Mouse (Mus musculus) retina, postnatal 7 days (tissue): ENCODE measurements around the gene Btd.

ENCODE experiments used
- DNase-seq: peaks from one replicate; pipeline ENCODE4 v3.0.0-alpha.2; 2012; ENCODE audit warnings: low read depth, low spot score

The Btd gene

DNA sequence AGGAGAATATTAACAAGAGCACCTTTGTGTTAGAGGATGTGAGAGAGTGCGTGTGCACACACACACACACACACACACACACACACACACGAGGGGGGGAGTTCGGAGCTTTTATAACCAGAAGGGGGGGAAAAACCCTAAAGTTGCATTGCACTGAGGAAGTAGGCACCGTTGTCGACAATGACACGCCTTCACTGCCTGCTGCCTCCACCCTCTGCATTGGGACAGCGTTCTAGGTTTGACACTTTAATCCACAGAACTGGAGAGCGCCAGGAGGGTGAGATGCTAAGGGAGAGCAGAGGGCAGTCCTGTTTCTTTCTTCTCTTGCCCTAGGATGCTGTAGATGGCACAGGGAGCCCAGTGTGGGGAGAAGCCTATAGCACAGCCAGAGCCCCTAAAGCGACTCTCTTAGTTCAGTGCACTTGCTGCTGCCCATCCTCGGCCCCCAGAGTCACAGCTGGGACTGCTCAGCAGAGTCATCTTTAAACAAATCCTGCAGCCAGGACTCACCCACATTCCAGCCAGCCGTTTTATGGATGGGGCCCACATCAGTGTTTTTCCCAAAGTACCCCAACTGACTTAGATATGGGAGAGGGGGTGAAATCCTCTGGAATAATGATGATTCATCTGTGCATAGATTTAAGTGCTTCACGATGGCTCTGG is 24.2 kb downstream of the Btd start:
- no peak for DNase-seq

DNA sequence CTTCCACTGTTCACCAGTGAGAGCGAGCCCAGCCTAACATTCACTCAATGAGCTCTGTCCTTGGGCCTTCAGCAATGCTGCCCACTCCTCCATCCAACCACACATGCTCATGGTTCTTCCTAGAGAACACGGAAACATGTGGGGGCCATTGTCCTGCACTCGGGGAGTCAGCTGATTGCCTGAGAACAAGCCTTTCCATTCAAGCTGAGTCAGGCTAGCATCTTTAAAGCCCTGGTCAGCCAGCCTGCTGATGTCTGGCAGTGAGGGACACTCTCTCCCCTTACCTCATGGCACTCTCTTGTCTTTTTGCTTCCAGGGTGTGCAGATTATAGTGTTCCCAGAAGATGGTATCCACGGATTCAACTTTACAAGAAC is 24.7 kb downstream of the Btd start:
- DNase-seq = no peak

- DNase-seq = no peak
Observed at GRCm38 (mm10) chr14:31666931-31667705, 26.3 kb downstream of the Btd start.

DNA sequence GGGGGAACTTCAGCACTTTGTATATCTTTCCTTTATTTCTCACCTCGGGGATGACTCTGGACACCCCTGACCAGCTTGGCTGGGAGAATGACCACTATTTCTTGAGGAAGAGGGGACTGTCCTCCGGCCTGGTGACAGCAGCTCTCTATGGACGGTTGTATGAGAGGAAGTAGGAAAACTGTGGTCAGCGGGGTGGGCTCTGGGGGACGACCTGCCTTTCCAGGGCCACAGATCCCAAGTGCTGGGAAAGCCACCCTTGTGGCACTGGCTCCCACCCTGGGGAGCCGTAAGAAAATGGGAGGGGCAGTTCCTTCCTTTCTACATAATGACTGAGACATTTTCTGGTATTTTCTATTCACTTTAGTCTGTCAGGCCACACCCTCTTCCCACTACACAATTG is 26.9 kb downstream of the Btd start:
- no peak for DNase-seq

GRCm38 (mm10) chr14:31668326-31668725 is 27.5 kb downstream of the Btd start:
- no peak for DNase-seq

- DNase-seq = no peak
Observed at GRCm38 (mm10) chr14:31669161-31669611, 28.4 kb downstream of the Btd start.

DNA sequence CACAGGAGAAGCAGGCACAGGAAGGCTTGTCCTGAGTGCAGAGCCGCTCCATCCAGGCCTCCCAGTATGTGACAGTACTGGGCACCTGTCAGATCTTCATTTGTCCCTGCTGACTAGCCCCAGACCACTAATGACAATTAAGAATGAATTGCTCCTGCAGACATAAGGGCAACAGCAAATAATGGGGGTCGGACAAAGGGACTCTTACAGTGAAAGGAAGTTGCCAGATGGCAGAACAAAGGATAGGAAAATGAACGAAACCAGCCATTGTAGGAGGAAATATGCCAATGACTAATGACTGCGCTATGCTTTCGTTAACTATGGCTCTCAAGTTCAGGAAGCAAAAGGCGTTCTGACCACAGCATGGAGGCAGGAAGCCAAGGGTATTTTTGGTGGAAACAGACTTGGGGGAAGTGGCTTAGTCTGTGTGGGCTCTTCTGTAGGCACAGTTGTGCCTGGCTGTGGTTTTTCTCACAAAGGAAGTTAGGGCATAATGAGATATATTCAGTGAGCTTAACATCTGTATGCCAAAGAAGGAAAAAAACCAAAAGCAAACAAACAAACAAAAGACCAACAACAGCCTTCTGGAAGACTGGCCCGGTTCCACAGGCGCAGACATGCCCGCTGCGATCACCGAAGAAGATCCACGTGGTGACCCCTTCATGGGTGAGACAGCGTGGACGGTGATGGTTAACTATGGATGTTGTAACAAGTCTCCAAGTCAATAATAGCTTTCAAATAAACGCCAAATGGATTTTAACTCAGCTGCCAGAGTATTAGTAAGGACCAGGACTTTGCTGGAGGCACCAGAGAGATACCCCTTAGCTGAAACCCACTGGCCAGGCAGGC is 29.0 kb downstream of the Btd start:
- no peak for DNase-seq

GRCm38 (mm10) chr14:31671635-31672320 is 30.9 kb downstream of the Btd start:
- DNase-seq = no peak

DNA sequence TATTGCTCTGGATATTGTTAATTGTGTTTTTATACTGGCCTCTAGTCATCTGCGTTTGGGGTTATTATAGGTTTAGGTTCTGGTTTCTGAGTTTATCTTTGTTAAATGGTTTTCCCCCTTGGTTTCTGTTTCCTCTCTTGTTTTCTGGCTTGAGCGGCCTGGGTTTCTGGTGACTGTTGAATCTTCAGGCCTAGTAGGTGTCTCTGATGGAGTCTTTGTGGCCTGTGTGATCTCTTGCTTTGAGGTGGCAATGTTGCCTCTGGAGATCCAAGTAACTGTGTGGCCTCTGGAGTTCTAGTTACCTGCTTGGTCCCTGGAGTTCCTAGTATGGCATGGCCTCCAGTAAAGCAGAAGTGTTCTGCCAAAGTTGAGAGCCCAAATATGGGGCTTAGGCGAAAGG is 39.8 kb downstream of the Btd start:
- no peak for DNase-seq

- no peak for DNase-seq
Observed at GRCm38 (mm10) chr14:31681291-31681690, 40.5 kb downstream of the Btd start.

DNA sequence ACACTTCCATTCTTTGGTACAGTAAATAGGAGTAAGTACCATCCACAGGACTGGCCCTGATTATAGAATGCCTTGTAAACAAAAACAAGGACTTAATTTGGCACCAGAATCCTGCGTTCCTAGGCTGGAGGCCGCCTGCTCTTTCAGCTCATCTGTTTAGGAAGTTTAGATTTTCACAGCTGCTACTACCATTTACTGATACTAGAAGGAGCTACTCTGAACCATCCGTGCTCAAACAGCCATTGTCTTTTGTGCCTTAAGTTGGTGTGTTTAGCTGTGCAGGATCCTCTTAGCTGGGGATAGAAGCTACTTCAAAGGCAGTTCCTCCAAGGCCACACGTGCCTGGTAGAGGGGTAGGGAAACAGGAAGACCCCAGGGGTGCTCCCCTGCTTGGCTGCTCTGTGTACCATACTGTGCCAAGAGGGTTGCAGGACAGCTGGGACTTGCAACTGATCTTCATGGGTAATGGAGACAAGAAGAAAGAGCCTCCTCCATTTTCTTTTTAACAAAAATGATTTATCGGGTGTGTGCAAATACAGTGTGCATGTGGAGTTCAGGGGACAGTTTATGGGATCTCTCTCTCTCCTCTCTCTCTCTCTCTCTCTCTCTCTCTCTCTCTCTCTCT is 41.2 kb downstream of the Btd start:
- no peak for DNase-seq

- DNase-seq = no peak
Observed at GRCm38 (mm10) chr14:31683610-31684009, 42.8 kb downstream of the Btd start.

GRCm38 (mm10) chr14:31684343-31685040 is 43.7 kb downstream of the Btd start:
- DNase-seq = no peak

GRCm38 (mm10) chr14:31685680-31686079 is 44.9 kb downstream of the Btd start:
- DNase-seq = no peak

GRCm38 (mm10) chr14:31686231-31686630 is 45.4 kb downstream of the Btd start:
- DNase-seq = no peak

- no peak for DNase-seq
Observed at GRCm38 (mm10) chr14:31692536-31692935, 51.7 kb downstream of the Btd start.

- no peak for DNase-seq
Observed at GRCm38 (mm10) chr14:31696206-31696984, 55.6 kb downstream of the Btd start.

DNA sequence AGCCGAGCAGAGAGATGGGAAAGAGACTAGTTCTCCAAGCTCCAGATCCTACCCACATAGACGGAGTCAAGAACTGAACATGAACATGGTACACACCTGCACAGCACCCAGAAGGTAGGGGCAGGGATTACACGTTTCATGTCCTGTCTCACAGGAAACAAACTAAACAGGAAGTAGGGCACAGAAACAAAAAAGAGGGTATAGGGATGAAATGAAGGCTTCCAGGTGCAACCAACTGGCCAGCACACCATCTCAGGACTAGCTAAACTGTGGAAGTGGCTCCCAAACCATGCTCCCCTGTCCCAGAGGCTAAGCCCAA is 56.1 kb downstream of the Btd start:
- DNase-seq = no peak

- DNase-seq = no peak
Observed at GRCm38 (mm10) chr14:31697346-31697745, 56.5 kb downstream of the Btd start.

DNA sequence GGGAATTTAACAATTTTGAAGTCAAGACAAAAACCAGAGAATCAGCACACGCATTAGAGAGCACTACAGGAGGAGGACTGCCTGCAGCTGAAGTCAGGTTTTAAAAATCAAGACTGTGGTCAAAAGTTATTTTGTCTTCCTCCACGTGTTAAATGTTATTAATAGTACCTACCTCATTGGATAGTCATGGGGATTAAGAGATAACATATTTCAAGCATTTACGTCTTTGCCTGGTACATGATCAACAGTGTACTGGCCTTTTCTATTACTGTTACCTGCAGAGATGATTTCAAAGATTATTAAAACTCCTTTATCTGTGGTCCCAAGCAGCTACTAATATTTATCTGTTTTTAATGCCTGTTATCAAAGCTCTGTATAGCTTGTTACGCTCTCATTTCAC is 56.9 kb downstream of the Btd start:
- DNase-seq = no peak
